Mouse (Mus musculus) thymus, adult 2 months (tissue): ENCODE data around the gene Bckdhb. TPM values are rescaled to one million over a fixed set of nuclear protein-coding genes. Genes with fewer than 3 reads are reported as not detected.

Experiments used
- DNase-seq: peaks from one replicate; pipeline ENCODE4 v3.0.0; 2021
- H3K27ac ChIP-seq: fragments of 200-500 bp; 2 replicates; pipeline ENCODE4 v1.5.1; 2012; ENCODE audit warnings: low read length, control low read depth; ENCODE audit not compliant: control insufficient read depth, insufficient read depth
- H3K27me3 ChIP-seq: fragments of 200-500 bp; 2 replicates; pipeline ENCODE4 v1.6.1; 2012; ENCODE audit warnings: mild to moderate bottlenecking, low read length, moderate library complexity, mixed read lengths; ENCODE audit not compliant: control insufficient read depth, insufficient read depth
- H3K36me3 ChIP-seq: fragments of 200-500 bp; 2 replicates; pipeline ENCODE4 v1.6.1; 2012; ENCODE audit warnings: mild to moderate bottlenecking, low read length, moderate library complexity; ENCODE audit not compliant: control insufficient read depth, insufficient read depth
- H3K4me1 ChIP-seq: fragments of 200-500 bp; replicated peaks from 2 replicates; pipeline ENCODE4 v1.6.1; 2012; ENCODE audit warnings: low read length; ENCODE audit not compliant: control insufficient read depth, insufficient read depth
- H3K4me3 ChIP-seq: fragments of 200-500 bp; 2 replicates; pipeline ENCODE4 v1.5.1; 2012; ENCODE audit warnings: mild to moderate bottlenecking, low read length, control low read depth, moderate library complexity; ENCODE audit not compliant: control insufficient read depth, insufficient read depth
- CTCF ChIP-seq: fragments of 200-500 bp; IDR thresholded peaks from 2 replicates; pipeline ENCODE4 v1.5.1; 2012; ENCODE audit warnings: mild to moderate bottlenecking, control low read depth, low read length, moderate library complexity, borderline replicate concordance; ENCODE audit not compliant: control insufficient read depth, poor library complexity, insufficient read depth; ENCODE audit errors: extremely low read depth
- POLR2A ChIP-seq: fragments of 200-500 bp; IDR thresholded peaks from 2 replicates; pipeline ENCODE4 v1.6.1; 2012; ENCODE audit warnings: mild to moderate bottlenecking, low read length, control low read depth, moderate library complexity; ENCODE audit not compliant: control insufficient read depth, poor library complexity, insufficient read depth; ENCODE audit errors: extremely low read depth
- WGBS: fragments of 180-500 bp; shearing (Covaris S2); methylation state at CpG from one replicate; pipeline ENCODE4 v1.1.7; 2018; 5-methylcytosine and 5-hydroxymethylcytosine counted together
- polyA plus RNA-seq: library from polyadenylated mRNA; depleted of rRNA; stranded (reverse); fragments of >200 nt; gene quantifications from 2 replicates; pipeline ENCODE4 v1.2.3, GENCODE M21; 2012

Bckdhb gene
- polyA plus RNA-seq, 1 experiment, result 15.0 TPM

- Histone ChIP-seq H3K27me3 (no peaks in the 10 kb centered on the region), H3K27ac (no peak overlapping the region), H3K36me3 (no peaks in the 10 kb centered on the region), H3K4me3 (no peak overlapping the region), H3K4me1 (no peaks in the 10 kb centered on the region)
- TF ChIP-seq CTCF, result no peak
- no peak for TF ChIP-seq POLR2A
- WGBS, result 93% methylated on average over 13 of the region's 13 CpGs
- no peak for DNase-seq
Measured at GRCm38 (mm10) chr9:84096484-84097015, 171.6 kb downstream of the Bckdhb start.

GRCm38 (mm10) chr9:84103344-84103743, 178.4 kb downstream of the Bckdhb start:
- Histone ChIP-seq H3K36me3 (no peaks in the 10 kb centered on the region), H3K4me1 (no peaks in the 10 kb centered on the region), H3K27ac (no peak overlapping the region), H3K4me3 (no peak overlapping the region), H3K27me3 (no peaks in the 10 kb centered on the region)
- TF ChIP-seq CTCF (no peak), POLR2A (no peak)
- WGBS, result 96% methylated on average over 7 of the region's 7 CpGs
- no peak for DNase-seq

- 92% methylated on average over 2 of the region's 2 CpGs for WGBS
- Histone ChIP-seq H3K4me3 (no peak overlapping the region), H3K36me3 (no peaks in the 10 kb centered on the region), H3K27me3 (no peaks in the 10 kb centered on the region), H3K4me1 (no peaks in the 10 kb centered on the region), H3K27ac (no peak overlapping the region)
- TF ChIP-seq POLR2A, result no peak
- no peak for TF ChIP-seq CTCF
- no peak for DNase-seq
Measured at GRCm38 (mm10) chr9:84106438-84106837, 181.5 kb downstream of the Bckdhb start.

GRCm38 (mm10) chr9:84107045-84107813, 182.3 kb downstream of the Bckdhb start:
- DNase-seq, result no peak
- WGBS, result 92% methylated on average over 20 of the region's 20 CpGs
- TF ChIP-seq CTCF (no peak), POLR2A (no peak)
- Histone ChIP-seq H3K36me3 (no peaks in the 10 kb centered on the region), H3K27me3 (no peaks in the 10 kb centered on the region), H3K27ac (no peak overlapping the region), H3K4me1 (no peaks in the 10 kb centered on the region), H3K4me3 (no peak overlapping the region)

GRCm38 (mm10) chr9:84108534-84108933, 183.6 kb downstream of the Bckdhb start:
- DNase-seq, result no peak
- no peaks in the 10 kb centered on the region for H3K4me1 ChIP-seq
- H3K4me3 ChIP-seq, result no peak overlapping the region
- WGBS, result 89% methylated on average over 7 of the region's 7 CpGs
- H3K27me3 ChIP-seq, result no peaks in the 10 kb centered on the region
- H3K36me3 ChIP-seq, result no peaks in the 10 kb centered on the region
- H3K27ac ChIP-seq, result no peak overlapping the region
- TF ChIP-seq POLR2A (no peak), CTCF (no peak)

GRCm38 (mm10) chr9:84109777-84110478, 185.0 kb downstream of the Bckdhb start:
- Histone ChIP-seq H3K27me3 (no peaks in the 10 kb centered on the region), H3K36me3 (no peaks in the 10 kb centered on the region), H3K27ac (no peak overlapping the region), H3K4me1 (no peaks in the 10 kb centered on the region), H3K4me3 (no peak overlapping the region)
- WGBS, result 88% methylated on average over 6 of the region's 6 CpGs
- TF ChIP-seq CTCF (no peak), POLR2A (no peak)
- DNase-seq, result no peak

GRCm38 (mm10) chr9:84110616-84111015, 185.7 kb downstream of the Bckdhb start:
- WGBS, result 90% methylated on average over 11 of the region's 11 CpGs
- no peaks in the 10 kb centered on the region for H3K36me3 ChIP-seq
- no peaks in the 10 kb centered on the region for H3K4me1 ChIP-seq
- H3K27me3 ChIP-seq, result no peaks in the 10 kb centered on the region
- no peak for DNase-seq
- H3K4me3 ChIP-seq, result no peak overlapping the region
- TF ChIP-seq CTCF, result no peak
- TF ChIP-seq POLR2A, result no peak
- H3K27ac ChIP-seq, result no peak overlapping the region
